Mouse (Mus musculus) embryonic fibroblast, embryonic 13.5 days (primary cell): ENCODE measurements around the gene Pnp.

Source experiments
- CTCF ChIP-seq: IDR thresholded peaks from 2 replicates; pipeline ENCODE4 v1.5.1; 2011; ENCODE audit warnings: mild to moderate bottlenecking, control low read depth, low read length, moderate library complexity, borderline replicate concordance; ENCODE audit not compliant: insufficient read depth
- POLR2A ChIP-seq: IDR thresholded peaks from 2 replicates; pipeline ENCODE4 v1.6.1; 2011; ENCODE audit warnings: low read depth, mild to moderate bottlenecking, control low read depth, low read length, moderate library complexity

- TF ChIP-seq CTCF (no peak), POLR2A (no peak)
Measured at GRCm38 (mm10) chr14:50897374-50897765, 33.5 kb upstream of the Pnp start, which contains the start of gene Klhl33.
